Mouse (Mus musculus) cerebellum, postnatal 25 days (tissue): ENCODE measurements around the gene Batf.

Experiments used
- DNase-seq, 2 experiments: peaks; one replicate each; pipeline ENCODE4 v3.0.0; 2021; ENCODE audit warnings: mixed read lengths in 2 of 2

Batf gene

DNA sequence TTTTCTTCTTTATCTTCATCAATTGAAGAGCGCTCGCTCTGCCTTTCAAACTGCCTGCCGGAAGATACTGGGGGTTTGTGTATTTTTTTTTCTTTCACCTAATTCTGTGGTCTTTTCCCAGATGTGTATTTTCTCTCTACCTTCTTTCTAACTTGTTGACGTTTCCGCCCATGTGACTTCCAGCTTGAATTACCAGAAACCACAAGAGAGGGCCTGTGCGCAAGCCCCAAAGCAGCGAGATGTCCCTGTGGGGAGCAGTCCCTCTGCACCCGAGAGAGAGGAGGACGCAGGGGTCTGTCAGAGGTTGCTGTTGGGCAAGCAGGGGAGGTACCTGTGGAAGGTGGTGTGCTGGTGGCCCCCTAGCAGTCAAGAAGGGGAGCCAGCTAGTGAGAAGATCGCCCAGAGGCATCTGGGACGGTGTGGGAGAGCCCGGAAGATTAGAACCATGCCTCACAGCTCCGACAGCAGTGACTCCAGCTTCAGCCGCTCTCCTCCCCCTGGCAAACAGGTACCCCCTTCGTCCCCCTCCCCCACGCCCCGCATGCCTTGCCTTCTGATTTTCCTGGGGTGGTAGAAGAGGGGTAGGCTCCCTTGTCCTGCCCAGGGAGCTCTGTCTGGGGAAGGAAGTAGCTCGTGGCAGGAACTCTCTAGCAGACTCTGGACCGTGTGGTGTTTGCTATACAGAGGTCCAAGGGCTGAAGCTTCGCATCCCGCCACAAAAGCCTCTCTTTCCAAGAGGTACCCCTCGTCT lies at the start of gene Batf:
Gene Batf, plus strand, starts transcription at position 204 of the 751 bp plus-strand sequence.
- DNase-seq = no peak

DNA sequence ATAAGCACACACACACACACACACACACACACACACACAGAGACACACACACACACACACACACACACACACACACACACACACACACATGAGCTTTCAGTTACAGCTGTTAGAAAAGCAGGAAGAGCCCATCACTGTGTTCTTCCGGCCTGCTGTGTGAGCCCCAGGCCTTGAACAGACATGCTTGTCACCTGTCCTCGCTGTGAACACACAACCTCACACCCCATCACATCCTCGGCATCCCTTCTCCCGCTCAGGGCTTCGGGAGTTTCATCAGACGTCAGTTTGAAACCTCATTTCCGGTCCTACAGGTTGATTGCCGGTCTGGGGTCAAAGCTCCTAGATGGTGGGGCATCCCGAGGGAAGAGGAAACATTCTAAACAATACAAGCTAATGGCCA lies 48.5 kb upstream of the Batf start:
- DNase-seq = no peak

- peak; percentile 43 to 55 for DNase-seq
These were observed 47.7 kb upstream of the Batf start for GRCm38 (mm10) chr12:85638541-85639325.

- DNase-seq = peak; percentile 37 to 57
These were observed 47.0 kb upstream of the Batf start for GRCm38 (mm10) chr12:85639326-85640008.

- no peak for DNase-seq
These were observed 45.5 kb upstream of the Batf start for GRCm38 (mm10) chr12:85640852-85641563.

DNA sequence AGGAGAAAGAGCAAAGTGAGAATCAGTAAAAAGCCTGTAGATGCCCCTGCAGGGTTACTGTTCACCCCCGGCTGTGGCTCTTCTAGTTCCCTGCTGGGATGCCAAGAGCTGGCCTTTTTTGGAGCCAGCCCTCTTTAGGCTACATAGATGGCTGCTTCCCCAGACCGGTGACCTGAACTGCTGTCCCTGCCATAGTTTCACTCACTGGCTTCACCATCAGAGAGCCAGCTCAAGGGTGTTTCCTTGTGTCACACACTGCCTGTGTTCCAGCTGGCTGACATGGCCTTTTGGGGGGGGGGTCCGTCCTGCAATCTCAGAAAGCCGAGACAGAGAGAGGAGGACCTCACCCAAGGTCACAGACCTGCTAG lies 44.9 kb upstream of the Batf start:
- DNase-seq = no peak

DNA sequence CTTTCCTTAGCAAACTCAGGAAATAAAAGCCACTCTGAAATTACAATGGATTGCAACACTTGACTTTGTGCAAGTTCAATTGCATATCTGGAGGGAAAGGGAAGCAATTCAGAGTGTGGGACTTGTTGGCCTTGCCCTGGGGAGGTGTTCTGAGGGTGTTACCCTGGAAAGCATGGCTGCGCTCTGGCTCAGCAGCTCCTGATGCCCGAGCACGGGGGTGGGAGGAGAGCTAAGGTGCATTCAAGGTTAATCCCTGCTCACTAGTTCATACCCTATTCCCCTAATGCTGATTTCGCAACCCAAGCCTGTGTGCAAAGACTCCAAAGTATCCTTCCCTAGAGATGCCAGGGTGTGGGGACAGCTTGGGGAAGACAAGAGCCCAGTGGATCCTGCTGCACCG lies 42.7 kb upstream of the Batf start:
- DNase-seq = no peak

DNA sequence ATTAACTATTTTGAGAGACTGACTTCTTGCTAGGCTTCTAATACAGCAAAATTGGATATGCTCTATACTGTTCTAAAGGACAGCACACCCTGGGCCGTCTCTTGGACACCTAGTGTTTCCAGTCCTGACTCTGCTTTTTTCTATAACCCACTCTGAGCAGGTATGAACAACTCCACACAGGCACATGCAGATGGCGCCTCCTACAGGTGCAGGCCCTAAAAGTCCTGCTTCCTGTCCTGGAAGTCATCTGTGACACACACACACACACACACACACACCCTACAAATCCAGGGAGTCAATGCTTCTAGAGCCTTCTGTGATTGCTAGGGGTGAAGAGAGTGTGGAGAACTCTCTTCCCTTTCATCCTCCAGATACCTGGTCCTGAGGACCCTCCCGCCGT lies 40.8 kb upstream of the Batf start:
- DNase-seq = peak; percentile 58 to 74

- DNase-seq = peak in 1 of 2 experiments; percentile 55
These were observed 39.1 kb upstream of the Batf start for GRCm38 (mm10) chr12:85647346-85647745.

- no peak for DNase-seq
These were observed 38.5 kb upstream of the Batf start for GRCm38 (mm10) chr12:85647955-85648354.

DNA sequence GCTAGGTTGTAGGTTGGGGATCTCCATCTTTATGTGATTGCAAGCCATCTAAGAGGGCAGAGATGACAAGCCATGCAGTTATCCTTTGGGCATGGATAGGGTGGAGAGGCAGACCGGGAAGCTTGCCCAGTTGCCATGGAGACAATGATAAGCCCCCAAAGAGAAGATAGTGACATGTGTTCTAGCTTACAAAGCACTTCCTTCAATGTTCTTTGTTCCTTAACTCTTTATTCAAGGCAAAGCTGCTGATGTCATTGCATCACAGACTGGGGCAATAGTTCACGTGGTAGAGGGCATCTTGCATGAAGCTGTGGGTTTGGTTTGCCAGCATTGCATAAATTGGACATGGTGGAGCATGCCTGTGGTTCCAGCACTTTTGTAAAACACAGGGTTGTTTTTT lies 27.1 kb upstream of the Batf start:
- no peak for DNase-seq

GRCm38 (mm10) chr12:85660855-85661254 lies 25.6 kb upstream of the Batf start:
- no peak for DNase-seq

DNA sequence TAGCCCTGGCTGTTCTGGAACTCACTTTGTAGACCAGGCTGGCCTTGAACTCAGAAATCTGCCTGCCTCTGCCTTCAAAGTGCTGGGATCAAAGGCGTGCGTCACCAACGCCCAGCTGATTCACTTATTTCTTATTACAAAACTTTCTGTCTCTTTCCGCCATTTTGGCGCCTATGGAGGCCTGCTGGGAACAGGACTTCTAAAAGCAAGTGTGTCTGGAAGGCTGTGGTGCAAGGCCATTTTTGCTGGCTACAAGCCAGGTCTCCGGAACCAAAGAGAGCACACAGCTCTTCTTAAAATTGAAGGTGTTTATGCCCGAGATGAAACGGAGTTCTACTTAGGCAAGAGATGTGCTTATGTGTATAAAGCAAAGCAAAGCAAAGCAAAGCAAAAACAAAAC lies 24.2 kb upstream of the Batf start:
- DNase-seq = peak; percentile 19 to 44

DNA sequence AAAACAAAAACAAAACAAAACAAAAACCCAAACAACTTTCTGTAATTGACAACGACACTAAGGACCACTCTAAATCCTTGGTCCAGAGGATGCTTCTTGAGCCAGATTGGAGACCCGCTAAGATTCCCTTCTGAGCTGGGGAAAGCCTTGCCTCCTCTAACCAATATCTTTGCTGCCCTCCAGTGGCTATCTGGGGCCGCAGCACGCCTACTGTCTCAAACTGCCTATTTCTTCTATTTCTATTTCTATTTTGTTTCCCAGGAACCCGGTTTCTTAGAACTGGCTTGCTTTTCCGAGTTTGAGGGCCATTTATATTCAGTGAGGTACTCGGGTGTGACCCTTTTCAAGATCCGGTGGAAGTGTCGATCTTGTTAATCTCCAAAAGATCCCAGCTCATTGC lies 23.6 kb upstream of the Batf start:
- DNase-seq = peak; percentile 74 to 86

GRCm38 (mm10) chr12:85666112-85666511 lies 20.4 kb upstream of the Batf start:
- DNase-seq = no peak

DNA sequence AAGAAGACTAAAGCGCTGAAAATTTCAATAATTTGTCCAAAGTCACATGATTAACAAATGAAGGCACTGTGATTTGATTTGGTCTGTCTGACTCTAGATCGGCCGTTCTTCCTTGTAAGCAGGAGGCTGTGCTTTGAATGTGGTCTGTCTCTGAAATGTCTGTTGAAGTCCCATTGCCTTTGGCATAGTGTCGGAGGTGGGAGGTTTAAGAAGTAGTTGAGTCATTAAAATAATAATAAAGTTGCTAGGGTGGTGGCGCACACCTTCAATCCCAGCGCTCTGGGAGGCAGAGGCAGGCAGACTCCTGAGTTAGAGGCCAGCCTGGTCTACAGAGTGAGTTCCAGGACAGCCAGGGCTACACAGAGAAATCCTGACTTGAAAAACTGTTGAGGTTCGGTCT lies 19.4 kb upstream of the Batf start:
- no peak for DNase-seq

- no peak for DNase-seq
These were observed 17.8 kb upstream of the Batf start for GRCm38 (mm10) chr12:85668696-85669095.

DNA sequence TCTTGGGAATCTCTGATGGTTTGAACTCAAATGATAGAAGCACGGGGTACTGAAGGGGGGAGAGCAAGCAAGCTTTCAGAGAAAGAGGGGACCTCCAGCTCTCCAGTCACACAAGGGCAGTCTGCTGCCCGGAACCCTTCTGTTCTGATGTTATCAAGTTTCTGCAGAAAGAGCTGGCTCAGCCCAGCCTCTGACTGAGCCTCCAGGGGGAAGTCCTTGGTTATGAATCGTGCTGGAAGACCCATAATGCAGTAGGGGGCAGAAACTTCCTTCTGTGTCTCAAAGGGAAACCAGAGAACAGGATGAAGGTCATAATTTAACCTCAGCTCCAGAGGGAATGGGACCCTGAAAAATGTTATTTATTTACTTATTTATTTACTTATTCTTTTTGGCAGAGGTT lies 16.4 kb upstream of the Batf start:
- no peak for DNase-seq

GRCm38 (mm10) chr12:85673914-85674313 lies 12.6 kb upstream of the Batf start:
- DNase-seq = no peak

DNA sequence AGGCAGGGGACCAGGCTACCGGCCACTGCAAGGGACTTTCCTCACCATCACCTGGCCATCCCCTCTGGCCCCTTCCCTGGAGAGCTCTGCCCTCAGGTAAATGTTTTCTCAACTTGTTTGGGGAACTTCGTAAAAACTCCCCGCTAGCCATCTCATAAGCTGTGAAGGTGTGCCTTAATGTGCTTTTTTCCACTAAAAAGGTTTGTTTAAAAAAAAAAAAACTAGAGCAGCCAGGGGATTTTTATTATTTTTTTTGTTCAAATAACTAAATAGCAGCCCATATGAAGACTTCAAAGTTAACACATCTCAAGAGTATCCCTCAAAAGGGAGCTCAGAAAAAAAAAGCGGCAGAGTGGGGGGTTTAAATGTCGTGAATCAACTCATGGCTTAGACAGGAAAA lies 7.4 kb upstream of the Batf start:
- DNase-seq = no peak

DNA sequence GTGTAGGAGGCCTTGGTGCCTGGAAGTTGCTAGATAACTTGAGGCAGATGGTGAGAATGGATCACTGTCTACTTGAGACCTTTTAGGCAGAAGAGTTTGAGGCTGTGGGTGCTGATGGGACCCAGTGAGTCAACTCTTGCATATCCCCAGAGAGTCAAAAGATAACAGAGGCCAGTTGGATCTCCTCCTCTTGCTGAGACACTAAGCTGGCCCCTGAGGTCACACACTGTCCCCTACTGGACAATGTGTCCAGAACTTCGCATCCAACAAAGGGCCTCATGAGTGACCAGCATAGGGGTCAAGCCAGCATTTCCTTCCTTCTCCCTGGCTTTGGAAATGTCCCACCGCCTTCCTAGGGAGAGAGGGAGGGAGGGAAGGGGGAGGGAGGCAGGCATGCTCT lies 6.7 kb upstream of the Batf start:
- no peak for DNase-seq

DNA sequence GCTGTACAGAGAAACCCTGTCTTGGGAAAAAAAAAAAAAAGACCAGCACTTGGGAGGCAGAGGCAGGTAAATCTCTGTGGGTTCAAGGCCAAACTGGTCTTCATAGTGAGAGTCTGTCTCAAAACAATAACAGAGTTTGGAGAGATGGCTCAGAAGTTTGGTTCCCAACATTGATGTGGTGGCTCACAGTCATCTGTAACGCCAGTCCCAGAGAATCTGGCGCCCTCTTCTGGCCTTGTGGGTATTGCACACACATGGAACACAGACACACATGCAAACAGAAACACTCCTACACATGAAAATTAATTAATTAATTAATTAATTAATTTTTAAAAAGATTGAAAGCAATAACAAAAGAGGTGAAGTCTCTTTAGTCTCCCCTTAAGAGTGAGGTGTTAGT lies 4.1 kb upstream of the Batf start:
- DNase-seq = no peak
